Mouse (Mus musculus) spleen, adult 2 months (tissue): ENCODE results near the gene Metrn. TPM values are rescaled to one million over a fixed set of nuclear protein-coding genes. Genes with fewer than 3 reads are reported as not detected.

Experiments used
- DNase-seq, 2 experiments: peaks; one replicate each; pipeline versions ENCODE4 v3.0.0 to v3.0.0-alpha.2; 2012 to 2021; ENCODE audit warnings: low spot score in 2 of 2, low read depth in 1 of 2
- H3K27ac ChIP-seq: fragments of 200-500 bp; 2 replicates; pipeline ENCODE4 v1.5.1; 2012; ENCODE audit warnings: low read length, inconsistent platforms; ENCODE audit not compliant: insufficient read depth
- H3K27me3 ChIP-seq: fragments of 200-500 bp; 2 replicates; pipeline ENCODE4 v1.6.1; 2012; ENCODE audit warnings: mild to moderate bottlenecking, moderate library complexity, low read length, inconsistent platforms; ENCODE audit not compliant: control insufficient read depth, insufficient read depth
- H3K36me3 ChIP-seq: fragments of 200-500 bp; 2 replicates; pipeline ENCODE4 v1.6.1; 2012; ENCODE audit warnings: mild to moderate bottlenecking, low read length, inconsistent platforms; ENCODE audit not compliant: control insufficient read depth, insufficient read depth
- H3K4me1 ChIP-seq: fragments of 200-500 bp; 2 replicates; pipeline ENCODE4 v1.6.1; 2011; ENCODE audit warnings: inconsistent platforms; ENCODE audit not compliant: control insufficient read depth, insufficient read depth, insufficient read length
- H3K4me3 ChIP-seq: fragments of 200-500 bp; 2 replicates; pipeline ENCODE4 v1.5.1; 2011; ENCODE audit warnings: mild to moderate bottlenecking, inconsistent platforms; ENCODE audit not compliant: insufficient read depth, insufficient read length; ENCODE audit errors: extremely low read depth
- CTCF ChIP-seq: fragments of 200-500 bp; IDR thresholded peaks from 2 replicates; pipeline ENCODE4 v1.5.1; 2011; ENCODE audit warnings: mild to moderate bottlenecking, inconsistent platforms; ENCODE audit not compliant: insufficient read depth, insufficient read length, insufficient replicate concordance; ENCODE audit errors: extremely low read depth
- POLR2A ChIP-seq: fragments of 200-500 bp; IDR thresholded peaks from 2 replicates; pipeline ENCODE4 v1.6.1; 2011; ENCODE audit warnings: low read depth, low read length, inconsistent platforms
- WGBS: fragments of 180-500 bp; shearing (Covaris S2); methylation state at CpG from one replicate; pipeline ENCODE4 v1.1.7; 2018; 5-methylcytosine and 5-hydroxymethylcytosine counted together
- polyA plus RNA-seq: library from polyadenylated mRNA; depleted of rRNA; stranded (reverse); fragments of >200 nt; gene quantifications from 2 replicates; pipeline ENCODE4 v1.2.3, GENCODE M21; 2012; rRNA removed

Gene Metrn
- polyA plus RNA-seq, 1 experiment = 37.6 TPM

DNA sequence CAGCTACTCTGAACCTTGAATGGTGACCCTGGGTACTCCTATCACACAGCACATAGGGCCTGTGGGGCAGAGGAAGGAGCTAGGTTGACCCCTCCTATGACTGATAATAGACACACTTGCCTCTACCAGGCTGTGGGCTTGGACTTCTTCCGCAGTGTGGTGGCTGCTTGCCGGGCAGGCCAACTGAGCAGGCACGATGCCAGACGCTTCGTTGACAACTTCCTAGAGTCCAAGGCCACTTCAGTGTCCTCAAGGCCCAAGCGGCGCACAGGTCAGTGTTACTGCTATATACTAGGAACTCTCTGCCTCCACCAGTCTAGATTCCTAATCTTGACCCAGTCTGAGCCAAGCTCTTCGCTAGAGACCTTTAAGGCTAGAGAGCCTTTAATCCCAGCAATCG lies 53.1 kb downstream of the Metrn start:
- Histone ChIP-seq H3K4me1 (no peaks in the 10 kb centered on the region), H3K27ac (no peak overlapping the region), H3K4me3 (no peak overlapping the region), H3K27me3 (no peaks in the 10 kb centered on the region), H3K36me3 (no peaks in the 10 kb centered on the region)
- TF ChIP-seq CTCF (no peak), POLR2A (no peak)
- DNase-seq = no peak
- WGBS = 87% methylated on average over 9 of the region's 9 CpGs

Other genes with a start within 250 kb of the Metrn start
- 0.65 and 0.83 TPM in 2 replicates for gene Sox8, start 226.4 kb downstream of the Metrn start, polyA plus RNA-seq
- gene Lmf1, start 218.1 kb downstream of the Metrn start, polyA plus RNA-seq = 13.1 and 15.6 TPM in 2 replicates
- 0.16 TPM in 1 of 2 replicates, not detected in the other for gene Gng13, start 80.0 kb downstream of the Metrn start, polyA plus RNA-seq
- gene Chtf18, start 69.7 kb downstream of the Metrn start, polyA plus RNA-seq = 10.6 and 13.0 TPM in 2 replicates
- gene Rpusd1, start 69.5 kb downstream of the Metrn start, polyA plus RNA-seq = 25.9 and 37.9 TPM in 2 replicates
- 0.09 and 0.13 TPM in 2 replicates for gene Mslnl, start 61.1 kb downstream of the Metrn start, polyA plus RNA-seq
- 3.1 and 6.8 TPM in 2 replicates for gene Msln, start 42.8 kb downstream of the Metrn start, polyA plus RNA-seq
- gene Narfl, start 23.4 kb downstream of the Metrn start, polyA plus RNA-seq = 18.6 and 20.7 TPM in 2 replicates
- gene Haghl, start 11.5 kb downstream of the Metrn start, polyA plus RNA-seq = 37.9 and 49.4 TPM in 2 replicates
- 0.08 TPM in 1 of 2 replicates, not detected in the other for gene Ccdc78, start 10.6 kb downstream of the Metrn start, polyA plus RNA-seq
- gene Fam173a, start 4.2 kb downstream of the Metrn start, polyA plus RNA-seq = 96.7 and 113 TPM in 2 replicates
- 1.1 TPM in 1 of 2 replicates, not detected in the other for gene AC134908.4, start 1.5 kb downstream of the Metrn start, polyA plus RNA-seq
- 1.2 and 1.4 TPM in 2 replicates for gene Fbxl16, start 11.9 kb upstream of the Metrn start, polyA plus RNA-seq
- gene Wdr24, start 26.5 kb upstream of the Metrn start, polyA plus RNA-seq = 33.6 and 38.6 TPM in 2 replicates
- 30.9 and 31.3 TPM in 2 replicates for gene Jmjd8, start 31.7 kb upstream of the Metrn start, polyA plus RNA-seq
- gene Stub1, start 36.3 kb upstream of the Metrn start, polyA plus RNA-seq = 85.4 and 104 TPM in 2 replicates
- 5.5 and 7.3 TPM in 2 replicates for gene Rhbdl1, start 40.2 kb upstream of the Metrn start, polyA plus RNA-seq
- 29.5 and 34.1 TPM in 2 replicates for gene Gm20683, start 44.6 kb upstream of the Metrn start, polyA plus RNA-seq
- gene Rhot2, start 47.7 kb upstream of the Metrn start, polyA plus RNA-seq = 62.1 and 77.0 TPM in 2 replicates
- gene Wdr90, start 64.4 kb upstream of the Metrn start, polyA plus RNA-seq = 34.5 and 45.0 TPM in 2 replicates
- gene Mcrip2, start 71.6 kb upstream of the Metrn start, polyA plus RNA-seq = 17.3 and 21.7 TPM in 2 replicates
- gene Mettl26, start 77.9 kb upstream of the Metrn start, polyA plus RNA-seq = 53.6 and 81.2 TPM in 2 replicates
- 0.74 and 0.99 TPM in 2 replicates for gene Wfikkn1, start 83.7 kb upstream of the Metrn start, polyA plus RNA-seq
- 26.8 and 31.6 TPM in 2 replicates for gene Rab40c, start 122.6 kb upstream of the Metrn start, polyA plus RNA-seq
- gene Pigq, start 147.8 kb upstream of the Metrn start, polyA plus RNA-seq = 203 and 239 TPM in 2 replicates
- gene Nhlrc4, start 147.8 kb upstream of the Metrn start, polyA plus RNA-seq = 4.3 and 4.7 TPM in 2 replicates
- gene A930017K11Rik, start 155.4 kb upstream of the Metrn start, polyA plus RNA-seq = not detected in 2 replicates
- 35.0 and 45.9 TPM in 2 replicates for gene Capn15, start 188.7 kb upstream of the Metrn start, polyA plus RNA-seq